Mouse (Mus musculus): Measurements from ENCODE around the gene Galntl6. TPM values are rescaled to one million over a fixed set of nuclear protein-coding genes. Genes with fewer than 3 reads are reported as not detected.

Galntl6 gene
- polyA plus RNA-seq, 1 experiment from 2014 or later = not detected

GRCm38 (mm10) chr8:58442696-58443095 is 469.7 kb downstream of the Galntl6 start:
- ATAC-seq (no peak), DNase-seq (ENCODE audit: low read depth, low spot score) (no peak)
- in situ Hi-C loops (cut with MboI; ENCODE audit: low pct_unique_long_range_greater_than_20kb) = no loop called here
- H3K27me3 ChIP-seq = peaks cover 5% of the 10 kb centered on the region
- ChIA-PET CTCF (no interaction called here), POLR2A (no interaction called here)
- no peak for TF ChIP-seq CTCF (IDR thresholded peaks at IDR 0.05)

GRCm38 (mm10) chr8:58418481-58418880 is 494.0 kb downstream of the Galntl6 start:
- ChIA-PET CTCF (no interaction called here), POLR2A (no interaction called here)
- no peak for TF ChIP-seq CTCF (IDR thresholded peaks at IDR 0.05)
- in situ Hi-C loops (cut with MboI; ENCODE audit: low pct_unique_long_range_greater_than_20kb) = no loop called here
- H3K27me3 ChIP-seq = no peaks in the 10 kb centered on the region
- DNase-seq (ENCODE audit: low read depth, low spot score) (no peak), ATAC-seq (no peak)

- CTCF ChIA-PET = no interaction called here
Observed at GRCm38 (mm10) chr8:58417551-58417950, 494.9 kb downstream of the Galntl6 start.

GRCm38 (mm10) chr8:58396500-58396899 is 515.9 kb downstream of the Galntl6 start:
- no peak for DNase-seq (ENCODE audit: low read depth, low spot score)
- ChIA-PET POLR2A (no interaction called here), CTCF (interaction anchor here (2.3 kb wide), 1 partner anchor 17 kb away, joined by 5 read pairs; no protein-coding TSS in a partner anchor)
- H3K27me3 ChIP-seq = no peaks in the 10 kb centered on the region
- TF ChIP-seq CTCF (IDR thresholded peaks at IDR 0.05) = no peak
- ATAC-seq = no peak
- in situ Hi-C loops (cut with MboI; ENCODE audit: low pct_unique_long_range_greater_than_20kb) = no loop called here

More at GRCm38 (mm10) chr8:58417551-58417950, 494.9 kb downstream of the Galntl6 start:
- no peak for DNase-seq (ENCODE audit: low read depth, low spot score)
- in situ Hi-C loops (cut with MboI; ENCODE audit: low pct_unique_long_range_greater_than_20kb) = no loop called here
- ATAC-seq = no peak
- POLR2A ChIA-PET = no interaction called here
- no peak for TF ChIP-seq CTCF (IDR thresholded peaks at IDR 0.05)
- no peaks in the 10 kb centered on the region for H3K27me3 ChIP-seq

GRCm38 (mm10) chr8:58395879-58396278 is 516.6 kb downstream of the Galntl6 start:
- in situ Hi-C loops (cut with MboI; ENCODE audit: low pct_unique_long_range_greater_than_20kb) = no loop called here
- ChIA-PET POLR2A (no interaction called here), CTCF (interaction anchor here (2.3 kb wide), 1 partner anchor 18 kb away, joined by 5 read pairs; no protein-coding TSS in a partner anchor)
- H3K27me3 ChIP-seq = no peaks in the 10 kb centered on the region
- DNase-seq (ENCODE audit: low read depth, low spot score) (no peak), ATAC-seq (no peak)
- TF ChIP-seq CTCF (IDR thresholded peaks at IDR 0.05) = no peak

- H3K27me3 ChIP-seq = no peaks in the 10 kb centered on the region
- ChIA-PET CTCF (no interaction called here), POLR2A (no interaction called here)
- in situ Hi-C loops (cut with MboI; ENCODE audit: low pct_unique_long_range_greater_than_20kb) = no loop called here
- ATAC-seq = no peak
- TF ChIP-seq CTCF (IDR thresholded peaks at IDR 0.05) = no peak
- DNase-seq (ENCODE audit: low read depth, low spot score) = no peak
Observed at GRCm38 (mm10) chr8:58372389-58372788, 540.1 kb downstream of the Galntl6 start.

GRCm38 (mm10) chr8:58371979-58372378 is 540.5 kb downstream of the Galntl6 start:
- in situ Hi-C loops (cut with MboI; ENCODE audit: low pct_unique_long_range_greater_than_20kb) = no loop called here
- DNase-seq (ENCODE audit: low read depth, low spot score) (no peak), ATAC-seq (no peak)
- no peak for TF ChIP-seq CTCF (IDR thresholded peaks at IDR 0.05)
- no peaks in the 10 kb centered on the region for H3K27me3 ChIP-seq
- ChIA-PET POLR2A (no interaction called here), CTCF (no interaction called here)

GRCm38 (mm10) chr8:58331151-58331550 is 581.3 kb downstream of the Galntl6 start:
- DNase-seq (ENCODE audit: low read depth, low spot score) = no peak
- ATAC-seq = no peak
- ChIA-PET POLR2A (no interaction called here), CTCF (no interaction called here)
- in situ Hi-C loops (cut with MboI; ENCODE audit: low pct_unique_long_range_greater_than_20kb) = no loop called here
- no peaks in the 10 kb centered on the region for H3K27me3 ChIP-seq
- TF ChIP-seq CTCF (IDR thresholded peaks at IDR 0.05) = no peak

GRCm38 (mm10) chr8:58313482-58313881 is 599.0 kb downstream of the Galntl6 start:
- no peak for TF ChIP-seq CTCF (IDR thresholded peaks at IDR 0.05)
- H3K27me3 ChIP-seq = peaks cover 9% of the 10 kb centered on the region
- ChIA-PET POLR2A (no interaction called here), CTCF (interaction anchor here (1.1 kb wide), 1 partner anchor 10 kb away, joined by 3 read pairs; no protein-coding TSS in a partner anchor)
- in situ Hi-C loops (cut with MboI; ENCODE audit: low pct_unique_long_range_greater_than_20kb) = no loop called here
- DNase-seq (ENCODE audit: low read depth, low spot score) (no peak), ATAC-seq (no peak)

- ChIA-PET CTCF (no interaction called here), POLR2A (no interaction called here)
- H3K27me3 ChIP-seq = no peaks in the 10 kb centered on the region
- no peak for DNase-seq (ENCODE audit: low read depth, low spot score)
- no peak for ATAC-seq
- no peak for TF ChIP-seq CTCF (IDR thresholded peaks at IDR 0.05)
- in situ Hi-C loops (cut with MboI; ENCODE audit: low pct_unique_long_range_greater_than_20kb) = no loop called here
Observed at GRCm38 (mm10) chr8:58291487-58291886, 621.0 kb downstream of the Galntl6 start.

GRCm38 (mm10) chr8:58290080-58290479 is 622.4 kb downstream of the Galntl6 start:
- no peak for TF ChIP-seq CTCF (IDR thresholded peaks at IDR 0.05)
- no peaks in the 10 kb centered on the region for H3K27me3 ChIP-seq
- in situ Hi-C loops (cut with MboI; ENCODE audit: low pct_unique_long_range_greater_than_20kb) = no loop called here
- ChIA-PET CTCF (no interaction called here), POLR2A (no interaction called here)
- no peak for ATAC-seq
- no peak for DNase-seq (ENCODE audit: low read depth, low spot score)

GRCm38 (mm10) chr8:58265485-58265884 is 647.0 kb downstream of the Galntl6 start:
- no peak for TF ChIP-seq CTCF (IDR thresholded peaks at IDR 0.05)

More at GRCm38 (mm10) chr8:58265485-58265884, 647.0 kb downstream of the Galntl6 start:
- CTCF ChIA-PET = no interaction called here
- H3K27me3 ChIP-seq = peaks cover 14% of the 10 kb centered on the region
- DNase-seq (ENCODE audit: low read depth, low spot score) = no peak
- POLR2A ChIA-PET = no interaction called here
- in situ Hi-C loops (cut with MboI; ENCODE audit: low pct_unique_long_range_greater_than_20kb) = no loop called here
- no peak for ATAC-seq
